Mouse (Mus musculus) common myeloid progenitor, adult 5-6 weeks (primary cell): ENCODE measurements around the gene Sptb. TPM values are rescaled to one million over a fixed set of nuclear protein-coding genes. Genes with fewer than 3 reads are reported as not detected.

ENCODE experiments used
- ATAC-seq: replicated peaks from 2 replicates; pipeline ENCODE4 v1.8.0; 2016; ENCODE audit warnings: low read depth, mild to moderate bottlenecking, moderate TSS enrichment, inconsistent platforms; ENCODE audit not compliant: poor library complexity, severe bottlenecking
- total RNA-seq: library from RNA; stranded (forward); fragments of 200-1000, 187-1606 nt; gene quantifications from 2 replicates; pipeline ENCODE4 v1.2.3, GENCODE M21; 2017

Gene Sptb
- total RNA-seq, 1 experiment from 2014 or later = 17.2 TPM

GRCm38 (mm10) chr12:76612621-76613020, 97.7 kb downstream of the Sptb start:
- ATAC-seq = no peak

GRCm38 (mm10) chr12:76608997-76609565, 101.3 kb downstream of the Sptb start:
- no peak for ATAC-seq

- ATAC-seq = no peak
These were observed 102.1 kb downstream of the Sptb start for GRCm38 (mm10) chr12:76608241-76608640.

DNA sequence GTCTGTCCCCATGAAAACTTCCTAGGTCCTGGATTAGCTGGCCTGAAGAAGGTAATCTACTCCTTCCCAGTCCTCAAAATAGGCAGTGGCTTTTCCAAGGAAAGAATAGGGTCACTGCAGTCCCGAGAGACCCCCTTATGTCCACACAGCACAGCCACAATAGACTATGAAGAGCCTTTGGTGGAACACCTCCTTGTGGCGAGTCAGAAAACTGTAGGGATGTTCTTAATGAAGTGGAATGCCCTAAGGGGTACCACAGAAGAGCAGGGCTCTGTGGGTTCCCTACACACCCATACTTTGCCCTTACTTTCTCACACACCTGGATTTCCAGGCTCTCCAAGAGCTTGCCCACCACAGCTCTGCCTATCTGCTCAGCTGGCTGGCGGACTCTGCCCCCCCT, 104.5 kb downstream of the Sptb start:
- ATAC-seq = 0 out of 2 replicates have a peak, but pooled peaks have one; percentile 22

GRCm38 (mm10) chr12:76604546-76604945, 105.8 kb downstream of the Sptb start:
- no peak for ATAC-seq

- ATAC-seq = no peak
These were observed 106.6 kb downstream of the Sptb start for GRCm38 (mm10) chr12:76603779-76604178.

DNA sequence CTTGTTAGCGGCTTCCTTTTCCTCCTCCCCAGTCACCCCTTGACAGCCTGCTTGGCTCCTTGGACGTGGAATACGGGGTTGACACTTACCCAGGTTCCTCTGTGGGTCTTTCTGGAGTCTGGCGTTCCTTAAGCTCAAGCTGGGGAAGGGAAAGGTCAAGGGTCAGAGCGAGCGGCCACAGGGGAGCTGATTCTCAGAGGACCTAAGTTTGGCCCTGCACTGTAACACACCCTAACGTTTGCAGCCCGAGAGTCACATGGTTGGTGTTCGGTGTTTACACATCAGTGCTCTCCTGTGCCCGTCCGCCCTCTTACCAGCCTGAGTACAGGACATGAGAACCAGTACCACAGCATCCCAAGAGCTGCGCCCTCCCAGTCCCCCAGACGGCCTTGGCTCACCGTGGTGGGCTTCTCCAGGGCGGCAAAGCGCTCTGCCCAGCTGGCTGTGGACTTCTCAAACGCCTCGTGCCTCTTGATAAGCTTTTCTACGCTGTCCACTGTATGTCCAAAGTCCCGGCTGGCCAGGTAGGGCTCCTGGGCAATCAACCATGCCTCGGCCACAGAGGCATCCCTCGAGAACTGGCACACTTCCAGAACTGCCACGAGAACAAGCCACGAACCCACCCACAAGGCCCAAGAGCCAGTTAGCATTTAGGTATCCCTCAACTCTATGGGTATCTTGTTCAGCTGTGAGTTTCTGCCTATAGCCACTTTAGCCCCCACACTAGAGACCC, 112.0 kb downstream of the Sptb start:
- no peak for ATAC-seq

GRCm38 (mm10) chr12:76597577-76598100, 112.7 kb downstream of the Sptb start:
- ATAC-seq = no peak

DNA sequence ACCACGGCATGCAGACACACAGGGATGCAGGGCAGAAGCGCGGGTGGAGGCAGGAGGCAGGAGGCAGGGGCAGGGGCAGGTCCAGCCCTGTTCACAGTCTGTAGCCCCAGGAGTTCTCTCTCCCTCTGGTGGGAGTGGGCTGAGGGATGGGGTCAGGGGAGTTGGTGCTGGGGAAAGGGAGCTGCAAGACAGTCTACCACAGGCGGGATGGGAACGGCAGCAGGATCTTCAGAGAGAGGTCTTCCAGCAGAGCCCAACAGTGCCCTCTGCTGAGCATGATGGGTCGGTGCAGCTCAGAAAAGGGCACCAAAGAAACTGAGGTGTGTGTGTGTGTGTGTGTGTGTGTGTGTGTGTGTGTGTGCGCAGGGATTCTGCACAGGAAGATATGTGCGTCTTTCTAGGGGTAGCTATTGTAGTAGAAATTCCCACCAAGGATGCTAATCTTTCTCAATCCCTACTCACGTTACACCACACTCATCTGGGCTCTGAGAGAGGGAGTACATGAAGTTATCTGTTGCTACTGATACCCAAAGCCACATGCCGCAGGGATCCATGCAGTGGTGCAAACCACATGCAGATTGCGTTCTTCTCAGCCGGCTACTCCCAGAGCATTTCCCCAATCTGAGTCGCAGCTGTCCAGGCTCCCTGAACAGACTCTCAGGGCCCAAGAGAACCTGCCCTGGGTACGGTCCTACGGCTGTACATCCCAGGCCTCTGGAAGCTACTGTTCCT, 113.9 kb downstream of the Sptb start:
- ATAC-seq = peak; percentile 58

GRCm38 (mm10) chr12:76595830-76596229, 114.5 kb downstream of the Sptb start:
- no peak for ATAC-seq

- ATAC-seq = no peak
These were observed 115.8 kb downstream of the Sptb start for GRCm38 (mm10) chr12:76594556-76594955.

- ATAC-seq = peak; percentile 84
These were observed 116.5 kb downstream of the Sptb start for GRCm38 (mm10) chr12:76593839-76594322.

DNA sequence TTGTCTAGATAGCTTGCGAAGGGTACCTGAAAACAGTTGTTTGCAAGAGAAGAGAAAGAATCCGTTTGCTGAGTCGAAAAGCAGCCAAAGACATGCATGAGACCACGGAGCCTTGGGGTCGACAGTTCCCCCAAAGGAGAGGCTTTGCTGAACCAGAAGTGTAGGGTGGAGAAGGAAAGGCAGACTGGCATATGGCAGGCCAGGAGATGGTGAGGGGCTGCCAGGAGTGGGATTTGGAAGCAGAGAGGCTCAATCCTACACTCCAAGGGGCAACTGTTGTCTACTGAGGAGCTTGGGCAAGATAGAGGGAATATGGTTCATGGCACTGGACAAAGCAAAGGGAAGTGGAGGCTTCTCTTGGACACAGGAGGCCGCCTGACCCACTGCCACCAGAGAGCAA, 117.1 kb downstream of the Sptb start:
- no peak for ATAC-seq

DNA sequence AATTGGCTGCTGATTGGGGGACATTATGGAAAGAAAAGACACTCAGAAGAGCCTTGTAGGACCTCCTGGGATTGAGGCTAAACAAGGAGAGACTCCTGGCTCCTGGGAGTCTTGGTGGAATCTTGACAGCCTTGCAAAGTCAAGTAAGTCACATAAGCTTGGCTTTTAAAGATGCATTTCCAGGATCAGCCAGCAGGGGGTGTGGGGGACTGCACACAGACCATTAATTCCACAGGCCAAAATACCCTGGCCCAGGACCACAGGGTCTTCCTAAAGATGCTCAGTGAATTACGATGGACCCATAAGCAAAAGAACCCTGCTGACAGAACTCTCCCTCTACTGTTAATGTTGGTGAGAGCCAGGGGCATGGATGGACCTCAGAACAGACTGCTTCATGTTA, 118.1 kb downstream of the Sptb start:
- ATAC-seq = no peak

DNA sequence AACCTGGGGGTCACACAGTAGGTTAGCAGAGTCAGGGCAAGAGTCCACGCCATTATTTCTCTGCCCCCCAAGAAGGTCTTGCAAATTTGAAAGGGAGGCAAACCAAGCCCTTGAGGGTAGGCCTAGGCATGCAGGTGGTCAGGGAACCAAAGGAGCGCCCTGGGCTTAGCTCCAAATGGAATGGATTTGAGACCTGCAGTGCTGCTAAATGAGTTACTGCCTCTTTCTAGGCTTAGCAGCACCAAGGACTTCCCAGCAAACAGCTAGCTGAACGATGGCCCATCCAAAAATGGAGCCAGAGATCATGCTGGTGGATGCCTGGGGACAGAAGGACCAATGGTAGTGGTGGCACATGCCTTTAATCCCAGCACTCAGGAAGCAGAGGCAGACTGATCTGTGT, 119.3 kb downstream of the Sptb start:
- ATAC-seq = no peak

GRCm38 (mm10) chr12:76589531-76589930, 120.8 kb downstream of the Sptb start:
- no peak for ATAC-seq

GRCm38 (mm10) chr12:76587357-76587756, 123.0 kb downstream of the Sptb start:
- ATAC-seq = no peak

GRCm38 (mm10) chr12:76585028-76585427, 125.3 kb downstream of the Sptb start:
- ATAC-seq = no peak

DNA sequence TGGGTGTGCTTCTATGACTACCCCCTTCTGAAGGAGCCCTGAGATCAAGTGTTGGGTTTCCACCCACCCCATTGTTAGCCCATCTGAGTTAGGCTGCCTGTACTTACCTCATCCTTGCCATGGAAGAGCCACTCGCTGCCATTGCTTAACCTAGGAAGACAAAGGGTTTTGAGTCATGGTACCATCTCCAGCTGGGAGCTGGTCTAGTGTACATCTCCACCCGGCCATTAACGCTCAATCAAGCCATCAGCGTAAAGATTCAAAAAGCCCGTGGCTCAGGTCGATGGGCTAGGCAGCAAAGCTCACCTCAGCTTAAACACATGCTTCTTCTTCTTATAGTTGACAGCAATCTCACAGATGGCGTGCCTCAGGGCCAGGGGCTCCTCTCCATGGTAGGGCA, 126.9 kb downstream of the Sptb start:
- no peak for ATAC-seq

DNA sequence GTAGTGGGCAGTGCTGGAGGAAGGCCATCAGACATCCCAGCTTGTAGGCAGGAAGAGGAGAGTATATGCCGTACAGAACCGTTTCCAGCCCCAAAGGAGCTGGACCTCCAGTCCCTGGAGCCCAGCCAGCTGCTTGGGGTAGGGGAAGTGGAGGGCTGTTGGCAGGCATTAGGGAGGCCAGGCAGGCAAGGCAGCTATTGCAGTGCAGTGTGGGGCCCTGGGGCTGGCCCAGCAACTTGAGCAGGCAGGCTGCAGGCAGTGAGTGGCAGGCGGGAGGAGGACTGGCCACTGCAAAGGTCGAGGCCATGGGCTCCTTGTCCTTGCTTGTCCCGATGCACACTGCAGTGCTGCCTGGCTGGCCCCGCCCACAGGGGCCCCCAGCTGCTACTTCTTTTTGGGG, 127.5 kb downstream of the Sptb start:
- ATAC-seq = peak; percentile 57

GRCm38 (mm10) chr12:76582139-76582538, 128.2 kb downstream of the Sptb start:
- no peak for ATAC-seq
